Mouse (Mus musculus) heart, embryonic 11.5 days (tissue): Measurements from ENCODE around the gene Cckar. TPM values are rescaled to one million over a fixed set of nuclear protein-coding genes. Genes with fewer than 3 reads are reported as not detected.

ENCODE experiments used
- ATAC-seq: fragments of 200-750 bp; cut with Nextera tagmentation; replicated peaks from 2 replicates; pipeline ENCODE4 v1.8.0; 2017; ENCODE audit warnings: moderate library complexity; ENCODE audit not compliant: insufficient number of reproducible peaks, low FRiP score, low TSS enrichment
- H3K27ac ChIP-seq: fragments of 300-500 bp; sonication (generic); 2 replicates; pipeline ENCODE4 v1.5.1; 2014; ENCODE audit warnings: mild to moderate bottlenecking, low read depth, low read length
- H3K27me3 ChIP-seq: fragments of 300-500 bp; sonication (generic); 2 replicates; pipeline ENCODE4 v1.6.1; 2014; ENCODE audit warnings: mild to moderate bottlenecking, low read length, mixed read lengths; ENCODE audit not compliant: control insufficient read depth, insufficient read depth
- H3K36me3 ChIP-seq: fragments of 300-500 bp; sonication (generic); 2 replicates; pipeline ENCODE4 v1.6.1; 2014; ENCODE audit warnings: mild to moderate bottlenecking, low read length, moderate library complexity, mixed read lengths; ENCODE audit not compliant: control insufficient read depth, insufficient read depth
- H3K4me1 ChIP-seq: fragments of 300-500 bp; sonication (generic); 2 replicates; pipeline ENCODE4 v1.6.1; 2014; ENCODE audit warnings: low read length; ENCODE audit not compliant: control insufficient read depth, insufficient read depth
- H3K4me2 ChIP-seq: fragments of 300-500 bp; sonication (generic); 2 replicates; pipeline ENCODE4 v1.6.1; 2014; ENCODE audit warnings: mild to moderate bottlenecking, moderate library complexity
- H3K4me3 ChIP-seq: fragments of 300-500 bp; sonication (generic); 2 replicates; pipeline ENCODE4 v1.5.1; 2014; ENCODE audit warnings: low read depth, low read length
- H3K9ac ChIP-seq: fragments of 300-500 bp; sonication (generic); 2 replicates; pipeline ENCODE4 v1.6.1; 2014; ENCODE audit warnings: mild to moderate bottlenecking, low read depth, low read length, moderate library complexity
- H3K9me3 ChIP-seq: fragments of 300-500 bp; sonication (generic); replicated peaks from 2 replicates; pipeline ENCODE4 v1.6.1; 2016; ENCODE audit warnings: low read length; ENCODE audit not compliant: control insufficient read depth
- WGBS: fragments of 180-500 bp; shearing (Covaris S2); extraction: QIAGEN DNeasy Blood & Tissue Kit; methylation state at CpG from one replicate; pipeline ENCODE4 v1.1.7; 2014; ENCODE audit not compliant: insufficient replicate concordance; 5-methylcytosine and 5-hydroxymethylcytosine counted together
- polyA plus RNA-seq: library from polyadenylated mRNA; unstranded; fragments of >200 nt; fragmentation: Nextera tagmentation; extraction: Ambion mirVana; gene quantifications from 2 replicates; pipeline ENCODE4 v1.2.1, GENCODE M21; 2014

Gene Cckar
- polyA plus RNA-seq, result 0.44 and 0.45 TPM in 2 replicates

- no peak within 1 kb of the TSS for H3K27ac ChIP-seq
- no peak within 1 kb of the TSS for H3K4me3 ChIP-seq
- no peaks in the 10 kb centered on the region for H3K36me3 ChIP-seq
- ATAC-seq, result no peak
- H3K27me3 ChIP-seq, result no peaks in the 10 kb centered on the region
- no peaks in the 10 kb centered on the region for H3K9me3 ChIP-seq
- no peak within 1 kb of the TSS for H3K9ac ChIP-seq
- H3K4me1 ChIP-seq, result no peaks in the 10 kb centered on the region
- 59% methylated on average over 11 of the region's 11 CpGs for WGBS
- no peak within 1 kb of the TSS for H3K4me2 ChIP-seq
Measured at GRCm38 (mm10) chr5:53707235-53708177, at the start of gene Cckar. Gene Cckar (minus strand): TSS chr5:53707705.

- H3K27ac ChIP-seq, result no peak overlapping the region
- no peak for ATAC-seq
- 73% methylated on average over 2 of the region's 2 CpGs for WGBS
Measured at GRCm38 (mm10) chr5:53744061-53744460, 36.6 kb upstream of the Cckar start.

GRCm38 (mm10) chr5:53732933-53733332, 25.4 kb upstream of the Cckar start:
- 75% methylated on average over 10 of the region's 10 CpGs for WGBS
- no peak for ATAC-seq
- H3K27ac ChIP-seq, result no peak overlapping the region

More at GRCm38 (mm10) chr5:53744061-53744460, 36.6 kb upstream of the Cckar start:
- Histone ChIP-seq H3K4me3 (no peak overlapping the region), H3K36me3 (no peaks in the 10 kb centered on the region), H3K4me1 (no peaks in the 10 kb centered on the region), H3K9ac (no peak overlapping the region), H3K9me3 (no peaks in the 10 kb centered on the region), H3K4me2 (no peak overlapping the region), H3K27me3 (no peaks in the 10 kb centered on the region)

GRCm38 (mm10) chr5:53727606-53728005, 20.1 kb upstream of the Cckar start:
- Histone ChIP-seq H3K4me3 (no peak overlapping the region), H3K9me3 (no peaks in the 10 kb centered on the region), H3K27me3 (no peaks in the 10 kb centered on the region), H3K9ac (no peak overlapping the region), H3K27ac (no peak overlapping the region), H3K4me2 (no peak overlapping the region), H3K4me1 (0 out of 2 replicates have a peak, but pooled peaks cover 4% of the 10 kb centered on the region), H3K36me3 (no peaks in the 10 kb centered on the region)
- 83% methylated on average over 3 of the region's 3 CpGs for WGBS
- no peak for ATAC-seq

More at GRCm38 (mm10) chr5:53732933-53733332, 25.4 kb upstream of the Cckar start:
- Histone ChIP-seq H3K9ac (no peak overlapping the region), H3K4me3 (no peak overlapping the region), H3K36me3 (no peaks in the 10 kb centered on the region), H3K9me3 (no peaks in the 10 kb centered on the region), H3K4me2 (no peak overlapping the region), H3K27me3 (no peaks in the 10 kb centered on the region), H3K4me1 (no peaks in the 10 kb centered on the region)

GRCm38 (mm10) chr5:53726011-53726410, 18.5 kb upstream of the Cckar start:
- H3K27ac ChIP-seq, result no peak overlapping the region
- no peak for ATAC-seq
- H3K4me2 ChIP-seq, result no peak overlapping the region
- 32% methylated on average over 5 of the region's 5 CpGs for WGBS
- H3K36me3 ChIP-seq, result no peaks in the 10 kb centered on the region
- no peak overlapping the region for H3K9ac ChIP-seq
- 0 out of 2 replicates have a peak, but pooled peaks cover 4% of the 10 kb centered on the region for H3K4me1 ChIP-seq
- H3K4me3 ChIP-seq, result no peak overlapping the region
- no peaks in the 10 kb centered on the region for H3K27me3 ChIP-seq
- no peaks in the 10 kb centered on the region for H3K9me3 ChIP-seq

GRCm38 (mm10) chr5:53716462-53716861, 9.0 kb upstream of the Cckar start:
- Histone ChIP-seq H3K4me3 (no peak overlapping the region), H3K36me3 (no peaks in the 10 kb centered on the region), H3K27me3 (no peaks in the 10 kb centered on the region), H3K4me2 (no peak overlapping the region), H3K4me1 (no peaks in the 10 kb centered on the region), H3K9ac (no peak overlapping the region), H3K9me3 (no peaks in the 10 kb centered on the region), H3K27ac (no peak overlapping the region)
- 61% methylated on average over 5 of the region's 5 CpGs for WGBS
- ATAC-seq, result no peak

- 68% methylated on average over 9 of the region's 9 CpGs for WGBS
- H3K36me3 ChIP-seq, result no peaks in the 10 kb centered on the region
- no peaks in the 10 kb centered on the region for H3K4me1 ChIP-seq
- no peak overlapping the region for H3K4me3 ChIP-seq
- no peak for ATAC-seq
- H3K9ac ChIP-seq, result no peak overlapping the region
- H3K9me3 ChIP-seq, result no peaks in the 10 kb centered on the region
- H3K4me2 ChIP-seq, result no peak overlapping the region
- H3K27me3 ChIP-seq, result no peaks in the 10 kb centered on the region
- no peak overlapping the region for H3K27ac ChIP-seq
Measured at GRCm38 (mm10) chr5:53711277-53711676, 3.8 kb upstream of the Cckar start.

GRCm38 (mm10) chr5:53708191-53708590, 686 bp upstream of the Cckar start:
- H3K27me3 ChIP-seq, result no peaks in the 10 kb centered on the region
- no peak overlapping the region for H3K27ac ChIP-seq
- no peaks in the 10 kb centered on the region for H3K36me3 ChIP-seq
- H3K4me1 ChIP-seq, result no peaks in the 10 kb centered on the region
- ATAC-seq, result no peak
- WGBS, result 67% methylated on average over 4 of the region's 4 CpGs
- H3K9me3 ChIP-seq, result no peaks in the 10 kb centered on the region
- no peak overlapping the region for H3K4me3 ChIP-seq
- H3K9ac ChIP-seq, result no peak overlapping the region
- no peak overlapping the region for H3K4me2 ChIP-seq
